Mouse (Mus musculus): Measurements from ENCODE around the gene Rflnb.

GRCm38 (mm10) chr11:76001237-76001878 is 26.2 kb downstream of the Rflnb start:
- TF ChIP-seq POLR2A (IDR thresholded peaks at IDR 0.05; ENCODE audit: borderline replicate concordance, low read depth, low read length) (no peak), CTCF (IDR thresholded peaks at IDR 0.05; ENCODE audit: low read depth, low read length) (no peak)

All from bone marrow macrophage, adult 2 months (primary cell).